Mouse (Mus musculus) B cell, adult 2 months (primary cell): ENCODE data around the gene Atrn.
"Not testable (repeated sequence)": the region's sequence is repeated elsewhere in the genome, so short reads cannot be mapped to it uniquely, and the experiment has no call there.

Experiments
- DNase-seq, 2 experiments: peaks; one replicate each; pipeline ENCODE4 v3.0.0; 2022

The Atrn gene

DNA sequence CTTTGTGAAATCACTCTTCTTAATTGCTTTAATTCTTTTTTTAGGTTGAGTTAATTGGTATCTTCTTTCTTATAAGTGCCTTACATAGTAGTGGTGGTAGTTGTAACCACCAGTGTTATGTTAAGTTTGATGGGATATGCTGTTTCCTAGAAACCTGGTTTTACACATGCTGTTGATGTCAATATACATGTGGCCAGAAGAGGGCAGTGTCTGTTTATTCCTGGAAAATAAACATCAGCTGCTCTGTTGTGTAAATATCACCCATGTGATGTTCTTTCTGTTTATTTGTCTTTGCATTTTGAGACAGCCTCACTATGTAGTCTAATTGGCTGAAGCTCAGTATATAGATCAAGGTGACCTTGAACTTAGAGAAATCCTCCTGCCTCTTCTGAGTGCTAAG, 55.6 kb downstream of the Atrn start:
- DNase-seq, result peak; percentile 6 to 7

DNA sequence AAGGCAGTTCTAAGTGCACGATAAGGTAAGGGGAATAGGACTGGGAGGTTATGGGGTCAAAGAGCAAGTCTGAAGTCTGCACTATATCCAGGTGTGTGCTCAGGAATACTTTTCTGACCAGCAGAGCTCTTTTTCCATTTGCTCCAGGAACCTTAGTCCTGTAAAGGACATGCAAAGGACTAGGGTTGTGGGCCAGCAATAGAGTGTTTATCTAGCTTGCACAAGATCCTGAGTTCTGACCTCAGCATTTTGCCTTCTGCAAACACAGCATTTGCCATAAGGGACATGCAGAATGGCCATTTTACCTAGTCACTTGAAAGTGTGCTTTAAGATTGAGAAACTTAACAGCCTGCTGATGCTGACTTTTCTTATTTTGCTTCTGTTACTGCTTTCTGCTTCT, 58.7 kb downstream of the Atrn start:
- no peak for DNase-seq

DNA sequence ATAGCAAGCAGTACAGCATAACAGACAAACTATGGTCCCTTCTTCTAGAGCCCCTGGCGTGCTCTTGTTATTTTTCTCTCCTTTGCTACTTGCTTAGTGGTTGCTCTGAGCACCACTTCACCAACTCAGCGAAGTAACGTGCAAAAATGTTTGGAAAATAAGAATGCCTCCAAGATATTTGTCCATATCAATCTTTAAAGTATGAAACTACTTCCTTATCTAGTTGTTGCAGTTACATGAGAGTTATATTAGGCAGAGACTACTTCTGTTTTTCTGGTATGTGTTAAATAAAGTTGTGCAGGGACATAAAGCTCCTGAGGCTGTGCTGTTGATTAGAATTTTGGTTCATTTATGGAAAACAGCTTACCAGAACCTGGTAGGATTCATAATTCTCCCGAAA, 64.7 kb downstream of the Atrn start:
- no peak for DNase-seq

DNA sequence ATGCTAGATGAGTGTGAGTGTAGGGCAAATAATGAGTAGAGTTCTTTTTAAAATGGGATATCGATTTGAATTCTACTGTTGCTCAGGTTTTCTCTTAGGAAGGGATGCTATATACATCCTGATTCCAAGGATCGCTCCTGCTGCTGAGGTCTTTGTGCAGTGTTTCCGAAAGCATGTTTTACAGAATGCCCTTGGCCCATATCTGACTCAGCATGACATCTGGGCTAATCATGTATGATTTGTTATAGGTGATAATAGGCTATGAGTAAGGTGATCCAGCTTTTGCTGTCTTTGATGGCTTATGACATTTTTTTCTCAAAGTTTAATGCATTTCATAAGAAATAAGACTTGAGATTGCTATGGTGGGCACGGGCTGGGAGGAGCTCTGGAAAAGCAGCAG, 66.1 kb downstream of the Atrn start:
- DNase-seq, result no peak

DNA sequence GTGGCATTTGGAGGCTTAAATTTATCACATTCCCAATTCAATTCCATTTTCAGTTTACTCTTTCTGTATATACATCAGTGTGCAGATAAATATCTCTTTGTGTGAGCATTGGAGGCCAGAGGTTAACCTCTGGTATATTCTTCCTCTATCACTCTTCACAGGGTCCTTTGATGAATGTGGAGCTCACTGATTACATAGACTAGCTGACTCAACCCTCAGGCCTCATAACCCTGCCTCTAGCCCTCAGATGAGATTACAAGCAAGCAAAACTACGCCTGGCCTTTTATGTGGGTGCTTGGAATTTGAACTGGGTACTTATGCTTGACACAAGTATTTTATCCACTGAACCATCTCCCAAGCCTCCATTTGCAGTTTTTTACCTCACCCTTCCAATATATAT, 68.6 kb downstream of the Atrn start:
- no peak for DNase-seq

DNA sequence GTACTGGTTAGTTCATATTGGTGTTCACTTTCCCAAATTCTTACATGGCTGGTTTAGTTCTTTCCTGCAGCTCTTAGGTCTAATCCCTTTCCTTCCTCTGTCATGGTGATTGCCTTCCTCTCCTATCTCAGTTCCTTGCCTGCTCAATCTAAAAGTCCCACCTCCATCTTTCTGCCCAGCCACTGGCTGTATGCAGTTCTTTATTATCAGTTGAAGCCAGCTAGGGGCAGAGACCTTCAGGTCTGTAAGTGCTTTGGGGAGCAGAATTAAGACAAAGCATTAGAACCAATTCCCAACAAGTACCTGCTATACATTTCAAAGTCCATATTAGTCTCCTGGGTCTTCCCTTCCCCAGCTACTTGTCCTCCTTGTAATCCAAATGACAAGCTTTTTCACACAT, 71.3 kb downstream of the Atrn start:
- no peak for DNase-seq

DNA sequence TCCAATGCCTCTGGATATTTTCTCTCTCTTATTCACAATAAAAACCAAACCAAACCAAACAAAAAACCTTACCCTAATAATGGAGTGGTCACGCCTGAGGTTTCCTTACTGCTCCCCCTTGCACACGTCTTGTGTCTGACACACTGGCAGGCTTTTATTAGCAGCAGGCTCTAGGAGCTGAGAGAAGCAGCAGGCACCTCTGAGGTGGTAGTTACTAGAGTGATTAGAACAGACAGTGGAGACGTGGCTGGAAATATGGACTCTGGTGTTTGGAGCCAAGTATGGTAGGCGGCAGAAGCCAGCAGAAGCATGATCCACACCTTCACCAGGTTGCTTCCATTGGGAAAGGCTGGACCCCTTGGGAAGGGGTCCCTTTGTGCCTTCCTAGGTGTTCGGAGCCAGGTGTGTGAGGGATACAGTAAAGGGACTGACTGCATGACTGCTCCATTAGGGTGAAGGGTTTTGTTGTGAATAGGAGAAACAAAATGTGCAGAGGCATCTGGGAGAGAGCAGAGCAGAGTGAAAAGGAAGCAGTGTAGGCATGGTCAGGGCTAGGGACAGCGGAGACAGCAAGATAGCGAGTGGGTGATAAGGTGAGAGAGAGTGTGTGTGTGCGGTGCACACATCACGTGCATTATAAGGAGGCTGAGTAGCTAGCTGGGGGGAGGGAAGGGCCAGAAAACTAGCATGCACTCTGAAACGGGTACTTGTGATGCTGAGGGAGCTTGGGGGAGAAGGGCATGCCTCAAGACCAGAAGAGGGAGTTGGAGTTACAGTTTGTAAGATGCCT, 72.0 kb downstream of the Atrn start:
- DNase-seq, result no peak

DNA sequence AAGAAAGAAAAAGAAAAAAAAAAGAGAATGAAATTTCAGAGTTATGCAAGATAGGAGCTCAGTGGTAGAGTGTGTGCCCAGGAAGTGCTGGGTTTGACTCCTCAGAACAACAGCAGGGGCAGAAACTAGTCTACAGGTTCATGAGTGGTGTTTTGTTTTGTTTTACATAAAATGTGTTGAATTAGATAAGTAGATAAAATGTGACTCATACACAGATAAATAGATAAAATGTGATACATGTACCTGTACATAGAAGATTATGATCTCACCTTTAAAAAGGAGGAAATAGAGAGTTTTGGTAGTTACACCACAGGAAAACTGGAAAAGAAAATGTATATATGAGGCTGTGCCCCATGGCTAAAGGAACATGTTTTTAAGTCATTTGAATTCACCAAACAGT, 72.8 kb downstream of the Atrn start:
- no peak for DNase-seq

DNA sequence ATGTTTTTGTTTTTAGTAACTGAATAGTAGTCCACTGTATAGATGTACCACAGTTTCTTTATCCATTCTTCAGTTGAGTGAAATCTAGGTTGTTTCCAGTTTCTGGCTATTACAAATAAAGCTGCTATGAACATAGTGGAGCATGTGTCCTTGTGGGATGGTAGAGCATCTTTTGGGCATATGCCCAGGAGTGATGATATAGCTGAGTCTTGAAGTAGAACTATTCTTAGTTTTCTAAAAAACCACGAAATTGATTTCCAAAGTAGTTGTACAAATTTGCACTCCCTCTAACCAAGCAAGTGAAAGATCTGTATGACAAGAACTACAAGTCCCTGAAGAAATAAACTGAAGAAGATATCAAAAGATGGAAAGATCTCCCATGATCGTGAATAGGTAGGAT, 86.5 kb downstream of the Atrn start:
- DNase-seq, result no peak

DNA sequence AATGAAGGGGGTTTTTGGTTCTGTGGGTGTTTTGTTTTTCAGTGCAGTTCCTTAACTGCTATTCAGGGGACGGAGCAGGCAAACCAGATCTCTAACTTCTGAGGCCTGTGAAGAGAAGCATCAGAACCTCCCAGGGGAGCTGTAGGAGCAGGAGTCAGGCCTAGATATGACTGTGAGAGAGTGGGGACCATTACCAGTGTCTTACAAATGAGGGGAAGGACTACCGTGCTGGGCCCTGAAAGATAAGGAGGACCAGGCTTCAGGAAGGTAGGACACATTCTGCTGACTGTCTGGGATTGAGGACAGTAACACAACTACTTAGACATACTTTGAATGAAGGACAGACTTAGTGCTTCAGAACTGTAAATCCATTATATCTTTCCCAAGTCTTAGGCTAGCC, 102.8 kb downstream of the Atrn start:
- DNase-seq, result no peak

DNA sequence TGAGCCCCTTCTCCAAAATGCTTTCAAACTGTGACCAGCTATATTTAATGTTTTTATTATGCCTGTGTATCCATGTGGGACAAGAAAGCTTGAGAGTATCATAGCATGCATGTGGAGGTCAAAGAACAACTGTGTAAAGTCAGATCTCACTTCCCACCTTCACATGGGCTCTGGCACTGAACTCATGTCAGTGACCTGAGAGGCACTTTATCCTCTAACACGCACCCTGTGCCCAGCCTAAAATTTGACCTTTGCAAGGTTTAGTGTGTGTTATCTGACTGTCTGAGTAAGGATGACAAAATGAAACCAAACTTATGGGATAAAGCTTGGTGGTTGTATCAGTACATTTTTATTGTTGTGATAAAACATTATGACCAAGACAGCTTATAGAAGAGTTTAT, 104.3 kb downstream of the Atrn start:
- no peak for DNase-seq

DNA sequence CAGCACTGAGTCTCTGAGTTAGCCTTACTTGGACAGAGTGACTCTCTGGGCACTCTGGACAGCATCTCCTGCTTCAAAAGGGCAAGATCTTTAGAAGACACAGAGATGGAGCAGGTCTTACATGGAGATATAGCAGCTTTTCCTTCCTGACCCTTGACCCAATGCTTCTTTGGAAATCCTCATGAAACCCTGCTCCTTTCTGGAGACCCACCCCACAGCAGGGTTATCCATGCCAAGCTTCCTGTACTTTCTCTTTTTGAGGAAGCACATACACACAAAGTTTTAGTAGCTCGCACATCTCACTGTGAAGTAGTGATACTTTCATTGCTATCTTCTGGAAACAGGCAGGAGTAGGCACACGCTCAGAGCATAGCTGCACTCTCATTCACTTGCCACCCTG, 118.9 kb downstream of the Atrn start:
- no peak for DNase-seq

DNA sequence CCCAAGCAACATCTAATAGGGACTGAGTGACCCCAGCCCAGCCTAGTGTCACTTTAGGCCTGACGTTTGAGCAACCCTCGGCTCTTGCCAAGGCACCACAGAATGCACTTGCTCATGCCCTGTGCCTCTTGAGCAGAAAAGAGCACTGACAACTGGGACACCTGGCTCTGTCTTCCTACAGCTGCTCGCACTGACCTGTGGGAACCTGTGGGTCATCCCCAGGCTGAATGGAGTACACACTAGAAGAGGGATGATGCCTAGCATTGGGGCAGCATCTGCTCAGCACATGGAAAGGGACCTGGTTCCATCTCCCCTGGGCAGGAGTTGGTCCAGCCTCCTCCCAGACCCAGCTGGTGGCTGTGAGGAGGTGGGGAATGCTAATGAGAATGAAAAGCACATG, 120.6 kb downstream of the Atrn start:
- no peak for DNase-seq

DNA sequence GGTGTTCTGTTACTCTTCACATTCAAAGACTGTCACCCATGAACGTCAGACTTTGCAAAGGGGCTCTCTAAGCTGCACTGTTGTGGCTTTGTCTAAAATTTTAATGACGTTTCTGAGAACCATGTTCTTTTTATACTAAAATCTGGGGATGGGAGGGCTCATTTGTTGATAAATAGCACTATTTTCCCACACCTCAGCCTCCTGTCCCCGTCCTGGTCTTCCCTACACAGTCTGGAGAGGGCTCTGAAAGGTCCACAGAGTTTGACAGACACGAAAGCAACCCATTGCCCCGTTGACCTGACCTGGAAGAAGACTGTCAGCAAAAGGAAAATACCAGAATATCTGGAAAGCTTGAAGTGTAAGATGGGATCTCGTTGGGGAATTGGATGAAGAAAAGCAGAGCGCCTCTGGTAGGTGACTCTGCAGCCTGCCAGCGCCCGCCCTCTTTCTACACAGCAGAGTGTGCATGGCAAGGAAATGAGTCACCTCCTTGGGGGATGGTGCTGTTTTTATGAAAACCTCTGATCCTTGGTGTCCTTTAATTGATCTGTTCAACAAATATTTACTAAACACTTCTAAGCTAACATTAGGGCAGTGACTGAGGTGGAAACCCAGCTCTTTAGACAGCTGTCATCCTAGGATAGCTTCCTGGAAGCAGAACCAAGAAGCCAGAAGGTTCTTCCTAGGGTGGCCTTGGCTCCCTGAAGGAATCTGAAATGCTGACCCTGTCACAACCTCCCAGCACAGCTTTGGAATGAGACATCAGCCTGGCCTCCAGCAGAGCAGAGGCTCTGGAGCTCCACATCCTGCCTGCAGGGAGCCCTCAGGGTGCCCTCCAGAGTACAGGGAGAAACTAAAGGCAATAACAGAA, 123.0 kb downstream of the Atrn start:
- DNase-seq, result no peak

DNA sequence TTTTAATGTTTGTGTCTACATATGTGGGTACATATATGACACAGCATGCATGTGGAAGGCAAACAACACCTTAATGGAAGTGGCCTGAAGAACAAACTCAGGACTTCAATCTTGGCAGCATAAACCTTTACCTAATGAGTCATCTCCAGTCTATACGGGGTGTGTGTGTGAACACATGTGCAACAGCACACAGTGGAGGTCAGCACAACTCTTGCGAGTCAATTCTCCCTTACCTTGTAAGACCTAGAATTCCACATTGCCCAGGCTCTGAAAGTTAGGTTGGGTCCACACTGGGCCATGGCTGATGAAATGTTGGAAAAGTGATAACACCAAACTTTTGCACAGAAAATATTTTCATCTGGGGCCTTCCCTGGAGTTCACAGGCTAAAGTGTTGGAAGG, 124.3 kb downstream of the Atrn start:
- DNase-seq, result no peak

DNA sequence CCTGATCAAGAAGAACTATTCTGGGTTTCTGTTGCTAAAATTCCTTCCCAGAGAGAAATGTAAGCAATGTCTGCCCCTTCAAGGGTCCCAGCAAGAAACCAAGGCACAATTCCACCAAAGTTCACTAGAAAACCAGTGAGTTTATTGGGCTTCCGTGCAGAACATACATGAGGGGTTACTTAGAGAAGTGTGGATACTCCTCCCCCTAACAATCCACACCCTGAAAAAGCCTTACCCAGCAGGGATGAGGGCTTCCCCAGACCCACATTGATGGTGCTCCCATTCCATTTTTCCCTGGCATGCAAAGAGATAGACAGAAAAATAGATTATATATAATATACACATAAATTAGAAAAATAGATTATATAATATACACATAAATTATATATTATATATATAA, 124.7 kb downstream of the Atrn start:
- DNase-seq, result no peak

DNA sequence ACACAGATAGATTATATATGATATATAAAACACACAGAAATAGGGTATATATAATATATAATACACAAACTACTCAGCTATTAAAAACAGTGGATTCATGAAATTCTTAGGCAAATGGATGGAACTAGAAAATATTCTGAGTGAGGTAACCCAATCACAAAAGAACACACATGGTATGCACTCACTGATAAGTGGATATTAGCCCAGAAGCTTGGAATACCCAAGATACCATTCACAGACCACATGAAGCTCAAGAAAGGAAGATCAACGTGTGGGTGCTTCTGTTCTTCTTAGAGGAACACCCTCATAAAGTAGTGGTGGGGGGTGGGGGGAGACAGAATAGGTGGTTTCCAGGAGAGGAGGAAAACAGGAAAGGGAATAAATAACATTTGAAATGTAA, 125.1 kb downstream of the Atrn start:
- DNase-seq, result not testable (repeated sequence)

DNA sequence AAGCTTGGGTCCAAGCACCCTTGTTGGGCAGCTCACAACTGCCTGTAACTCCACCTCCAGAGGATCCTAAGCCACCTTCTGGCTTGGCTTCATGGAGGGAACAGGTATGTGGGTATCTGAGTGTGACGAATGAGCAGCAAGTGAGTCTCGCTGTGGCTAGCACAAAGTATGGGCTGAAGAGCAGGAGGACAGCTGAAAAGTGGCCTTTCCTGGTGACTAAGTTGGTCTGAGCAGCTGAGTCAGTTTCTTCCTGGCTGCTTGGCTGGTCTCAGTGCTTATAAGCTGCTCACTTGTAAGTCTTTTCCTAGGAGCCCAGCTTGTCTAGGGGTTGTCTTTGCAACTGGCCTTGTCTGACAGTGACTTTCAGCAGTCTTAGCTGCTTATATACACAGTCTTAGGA, 130.0 kb downstream of the Atrn start:
- DNase-seq, result no peak

DNA sequence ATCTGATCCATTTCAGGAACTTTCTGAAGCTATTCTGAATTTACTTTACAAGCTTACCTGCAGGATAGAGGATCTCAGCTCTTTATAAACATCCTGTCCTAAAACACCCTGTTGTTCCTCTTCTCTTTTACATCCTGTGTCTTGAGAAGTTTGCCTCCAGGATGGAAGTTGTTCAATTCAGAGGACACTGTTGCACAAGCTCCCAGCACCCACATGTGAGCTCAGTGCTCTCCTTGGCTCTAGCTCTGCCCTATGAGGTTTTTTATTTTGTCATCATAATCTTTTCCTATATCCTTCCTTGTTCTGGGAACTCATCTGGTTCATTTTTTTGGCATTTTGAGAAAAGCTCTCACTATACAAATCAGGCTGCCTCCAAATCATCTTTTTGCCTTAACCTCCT, 130.5 kb downstream of the Atrn start:
- DNase-seq, result no peak

DNA sequence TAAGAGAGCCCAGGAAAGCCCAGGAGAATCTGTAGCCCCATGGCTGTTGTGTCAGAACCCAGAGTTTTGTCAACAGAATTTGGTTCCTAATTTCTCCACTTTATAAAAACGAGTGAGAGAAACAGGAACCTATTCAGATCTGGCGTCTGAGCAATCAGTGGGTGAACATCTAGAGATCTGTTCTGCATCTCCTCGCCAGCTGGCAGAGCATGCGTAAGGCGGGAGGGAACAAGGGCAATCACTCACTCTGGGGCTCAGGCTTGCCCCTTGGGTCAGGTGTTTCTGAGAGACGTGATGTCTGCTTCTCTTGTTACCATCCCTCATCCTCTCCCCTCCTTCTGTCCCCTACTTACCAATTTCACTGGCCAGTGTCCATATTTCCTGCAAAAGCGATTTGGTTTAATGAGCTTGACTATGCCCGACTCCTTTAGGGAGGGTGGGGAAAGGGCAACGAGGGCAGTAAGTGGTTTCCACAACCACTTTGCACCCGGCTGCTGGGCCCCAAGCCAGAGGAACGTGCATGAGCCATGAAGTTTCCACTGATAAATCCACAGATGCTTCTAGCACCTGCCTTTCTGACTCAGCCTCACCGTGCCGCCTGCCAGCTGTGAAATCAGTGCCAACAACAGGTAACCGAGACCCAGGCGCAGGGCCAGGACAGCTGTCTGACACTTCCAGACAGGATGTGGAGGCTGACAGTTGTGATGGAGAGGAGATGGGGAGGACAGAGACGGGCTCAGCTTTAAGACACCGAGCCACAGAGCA, 131.1 kb downstream of the Atrn start:
- DNase-seq, result no peak

DNA sequence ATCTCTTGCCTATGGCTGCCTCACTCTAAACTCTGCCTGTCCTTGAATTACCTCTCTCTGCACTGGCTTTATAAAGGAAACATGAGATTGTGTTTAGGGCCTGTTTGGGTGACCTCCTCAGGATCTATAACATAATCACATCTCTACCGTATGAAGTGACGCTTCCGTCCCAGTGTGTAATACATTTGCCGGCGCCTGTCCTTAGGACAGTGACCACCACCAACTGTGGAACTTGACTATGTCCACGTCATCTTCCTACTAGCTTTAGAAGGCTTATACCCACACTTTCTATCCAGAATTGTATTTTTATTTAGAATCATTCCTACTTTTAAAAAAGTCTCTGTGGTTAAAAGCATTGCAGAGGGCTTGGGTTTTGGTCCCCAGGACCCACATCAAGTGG, 131.9 kb downstream of the Atrn start:
- DNase-seq, result no peak

DNA sequence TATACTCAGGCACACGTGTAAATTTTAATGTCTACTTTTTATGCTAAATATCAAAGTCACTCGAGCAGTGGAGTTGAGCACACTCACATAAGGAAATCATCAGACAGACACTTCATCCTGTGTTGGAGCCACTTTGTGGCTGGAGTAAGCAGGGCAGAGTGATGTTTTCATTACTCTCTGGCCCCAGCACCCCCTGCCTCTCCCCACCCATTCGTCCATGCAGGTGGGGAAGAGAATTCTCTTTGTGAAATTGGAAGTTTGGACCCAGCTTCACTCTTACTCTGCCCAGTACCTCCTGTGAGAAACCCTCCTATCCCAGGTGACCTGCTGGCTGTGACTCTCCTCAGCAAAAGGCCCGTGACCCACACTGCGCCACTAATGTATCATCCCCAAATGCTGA, 132.4 kb downstream of the Atrn start:
- no peak for DNase-seq
